Mouse (Mus musculus) monocyte, adult 59 days (primary cell): Measurements from ENCODE around the gene Gcdh. TPM values are rescaled to one million over a fixed set of nuclear protein-coding genes. Genes with fewer than 3 reads are reported as not detected.

Experiments used
- total RNA-seq, 2 experiments: library from RNA; stranded (reverse); gene quantifications; one replicate each; pipeline ENCODE4 v1.2.4; 2023

Gcdh gene
- 1 to 10 TPM; 7.1 to 9.3 TPM for total RNA-seq

DNA sequence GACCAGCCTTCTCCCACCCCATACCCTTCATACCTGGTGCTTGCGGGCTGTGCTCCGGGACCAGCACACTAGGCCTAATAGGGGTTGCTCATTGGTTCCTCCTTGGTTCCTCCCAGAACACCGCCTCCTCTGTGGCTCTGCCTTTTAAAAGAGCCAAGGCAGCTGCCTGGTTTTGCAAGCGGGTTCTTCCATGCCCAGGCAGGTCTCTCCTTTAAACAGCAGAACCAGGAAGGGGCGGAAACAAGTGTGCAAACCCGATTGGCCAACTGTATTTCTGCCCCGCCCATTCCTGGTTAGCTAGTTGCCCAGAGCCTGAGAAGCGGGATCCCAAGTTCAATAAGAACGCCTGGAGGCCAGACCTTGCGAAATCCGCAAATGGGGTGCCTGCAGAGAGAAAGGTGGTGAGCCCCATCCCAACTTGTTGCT, at the start of gene Gcdh:
Gene Gcdh (minus strand): TSS at position 213 of the 426 bp plus-strand sequence.

DNA sequence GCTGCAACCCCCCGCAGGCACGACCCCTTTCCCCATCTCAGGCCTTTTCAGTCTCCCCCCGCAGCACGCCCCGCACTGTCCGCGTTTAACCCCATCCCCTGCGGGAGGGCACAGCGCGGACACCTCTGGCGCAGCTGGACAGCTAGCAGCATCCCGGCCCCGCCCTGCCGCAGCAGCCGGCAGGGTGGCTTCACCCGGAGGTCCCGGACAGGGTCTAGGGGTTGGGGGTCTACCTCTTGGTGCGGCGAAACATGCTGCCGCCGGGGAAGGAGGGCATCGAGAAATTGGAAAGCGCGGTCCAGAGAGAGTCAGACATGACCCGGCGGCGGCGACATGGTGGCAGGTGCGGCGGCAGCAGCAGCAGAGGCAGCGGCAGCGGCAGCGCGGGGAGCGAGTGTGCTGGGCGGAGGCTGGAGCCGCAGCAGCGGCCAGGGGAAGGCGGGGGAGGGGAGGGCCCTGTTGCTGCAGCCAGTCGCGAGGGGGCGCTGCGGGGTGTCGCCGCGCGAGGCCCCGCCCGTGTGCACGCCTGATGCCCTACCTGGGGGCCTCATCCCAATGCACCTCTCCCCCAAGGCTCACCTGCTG, 43.3 kb upstream of the Gcdh start, which contains the start of gene Mast1:
Gene Mast1 (minus strand): TSS at position 398 of the 585 bp plus-strand sequence.

DNA sequence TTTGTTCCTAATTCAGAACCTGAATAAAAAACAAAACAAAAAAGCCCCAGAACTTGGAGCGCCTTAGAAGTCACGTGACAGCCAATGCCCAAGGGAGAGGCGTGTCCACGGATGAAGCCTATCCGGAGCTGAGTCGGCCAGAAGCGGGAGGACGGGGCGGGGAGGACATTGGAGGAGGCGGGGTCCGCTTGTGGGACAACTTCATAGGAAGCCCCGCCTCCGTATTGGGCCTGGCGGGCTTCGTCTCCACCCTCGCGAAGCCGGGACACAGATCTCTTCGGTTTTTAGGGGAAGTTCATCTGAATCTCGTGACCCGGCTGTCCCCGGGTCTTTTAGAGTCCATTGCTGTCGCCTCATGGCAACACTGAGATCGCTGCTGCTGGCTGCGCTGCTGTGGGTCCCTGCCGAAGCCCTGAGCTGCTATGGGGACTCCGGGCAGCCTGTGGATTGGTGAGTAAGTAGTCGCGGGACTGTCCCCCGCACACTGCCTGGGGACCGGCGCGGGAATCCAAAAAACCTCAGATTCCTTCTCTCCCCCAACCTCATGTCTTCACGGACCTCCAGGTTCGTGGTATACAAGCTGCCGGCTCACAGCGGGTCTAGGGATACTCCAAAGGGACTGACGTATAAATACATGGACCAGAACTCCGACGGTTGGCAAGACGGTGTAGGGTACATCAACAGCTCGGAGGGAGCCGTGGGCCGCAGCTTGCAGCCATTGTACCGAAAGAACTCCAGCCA, 14.9 kb upstream of the Gcdh start, which contains the start of gene Dnase2a:
Gene Dnase2a (plus strand): TSS at position 140 of the 741 bp plus-strand sequence.

DNA sequence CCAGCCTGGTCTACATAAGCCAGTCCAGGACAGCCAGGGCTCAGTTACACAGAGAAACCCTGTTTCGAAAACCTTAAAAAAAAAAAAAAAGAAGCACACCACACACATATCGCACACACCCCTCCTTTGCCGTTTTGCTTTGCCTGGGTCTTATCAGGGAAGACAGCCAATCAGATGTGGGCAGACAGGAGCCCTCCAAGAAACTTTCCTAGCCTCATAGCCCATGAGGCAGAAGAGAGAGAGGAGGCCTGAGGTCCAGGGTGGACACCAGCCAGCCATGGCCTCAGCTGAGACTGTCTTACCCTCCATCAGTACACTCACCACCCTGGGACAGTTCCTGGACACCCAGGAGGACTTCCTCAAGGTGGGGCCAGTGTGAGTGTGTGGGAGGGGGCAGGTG, 8.0 kb upstream of the Gcdh start, which contains the start of gene Klf1:
Gene Klf1 (plus strand): TSS at position 177 of the 400 bp plus-strand sequence.

DNA sequence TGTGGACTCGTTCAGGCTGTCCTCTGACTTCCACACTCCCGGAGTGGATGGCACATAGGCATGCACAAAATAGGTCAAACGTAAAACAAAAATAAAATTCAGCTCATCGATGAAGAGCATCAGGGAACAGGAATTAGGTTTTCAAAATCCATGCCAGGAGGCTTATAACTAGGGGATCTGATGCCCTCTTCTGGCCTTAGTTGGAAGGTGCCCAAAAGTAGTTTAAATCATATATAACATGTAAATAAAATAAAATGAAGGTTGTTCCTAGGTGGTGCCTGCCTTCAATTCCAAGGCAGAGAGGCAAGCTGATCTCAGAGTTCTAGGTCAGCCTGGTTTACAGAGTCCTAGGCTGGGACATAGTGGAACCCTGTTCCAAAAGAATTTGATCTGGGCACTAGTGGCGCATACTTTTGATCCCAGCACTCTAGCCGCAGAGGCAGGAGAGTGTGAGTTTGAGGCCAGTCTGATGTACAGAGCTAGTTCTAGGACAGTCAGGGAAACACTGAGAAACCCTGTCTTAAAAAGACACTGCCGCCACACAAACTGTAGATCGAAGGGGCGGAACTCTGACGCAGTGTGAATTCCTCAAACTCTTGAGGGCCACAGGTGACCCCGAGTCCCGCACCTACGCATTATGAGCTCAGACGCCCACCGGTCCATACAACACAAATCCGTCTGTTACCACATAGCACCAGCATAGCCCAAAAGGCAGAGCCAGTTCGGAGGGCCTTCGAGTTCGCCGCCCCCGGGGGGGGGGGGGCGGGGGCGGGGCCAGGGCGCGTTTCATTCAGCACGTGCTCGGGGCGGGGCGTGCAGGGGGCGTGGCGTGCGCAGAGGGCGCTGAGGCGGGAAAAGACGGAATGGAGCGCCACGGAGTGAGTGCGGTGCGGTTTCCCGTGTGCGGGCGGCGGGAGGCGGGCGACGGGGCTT, 22.1 kb downstream of the Gcdh start, which contains the start of gene Syce2:
Gene Syce2 (plus strand): TSS at position 736 of the 933 bp plus-strand sequence.

DNA sequence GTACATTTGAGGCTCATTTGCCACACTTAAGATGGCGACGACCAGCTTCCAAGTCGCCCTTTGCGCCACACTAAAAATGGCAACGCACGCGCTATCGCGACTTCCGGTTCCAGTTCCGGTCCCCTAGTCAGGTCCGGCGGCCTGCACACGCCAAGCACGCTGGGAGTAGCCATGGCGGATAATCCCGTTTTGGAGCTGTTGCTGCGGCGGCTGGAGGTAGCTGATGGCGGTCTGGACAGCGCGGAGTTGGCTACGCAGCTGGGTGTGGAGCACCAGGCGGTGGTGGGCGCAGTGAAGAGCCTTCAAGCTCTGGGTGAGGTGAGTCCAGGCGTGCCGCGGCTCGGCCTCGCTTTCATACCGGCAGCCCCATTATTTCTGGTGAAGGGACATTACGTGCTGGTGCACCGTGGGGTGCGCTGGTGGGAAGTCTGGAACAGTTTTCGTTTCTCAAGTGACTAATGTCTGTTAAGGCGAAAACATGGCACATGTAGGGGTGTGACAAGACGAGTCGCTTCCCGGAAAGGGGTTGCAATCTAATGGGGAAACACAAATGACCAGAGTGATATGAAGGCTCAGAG, 36.8 kb downstream of the Gcdh start, which contains the start of gene Farsa:
Gene Farsa (plus strand): TSS at position 126 of the 578 bp plus-strand sequence.

DNA sequence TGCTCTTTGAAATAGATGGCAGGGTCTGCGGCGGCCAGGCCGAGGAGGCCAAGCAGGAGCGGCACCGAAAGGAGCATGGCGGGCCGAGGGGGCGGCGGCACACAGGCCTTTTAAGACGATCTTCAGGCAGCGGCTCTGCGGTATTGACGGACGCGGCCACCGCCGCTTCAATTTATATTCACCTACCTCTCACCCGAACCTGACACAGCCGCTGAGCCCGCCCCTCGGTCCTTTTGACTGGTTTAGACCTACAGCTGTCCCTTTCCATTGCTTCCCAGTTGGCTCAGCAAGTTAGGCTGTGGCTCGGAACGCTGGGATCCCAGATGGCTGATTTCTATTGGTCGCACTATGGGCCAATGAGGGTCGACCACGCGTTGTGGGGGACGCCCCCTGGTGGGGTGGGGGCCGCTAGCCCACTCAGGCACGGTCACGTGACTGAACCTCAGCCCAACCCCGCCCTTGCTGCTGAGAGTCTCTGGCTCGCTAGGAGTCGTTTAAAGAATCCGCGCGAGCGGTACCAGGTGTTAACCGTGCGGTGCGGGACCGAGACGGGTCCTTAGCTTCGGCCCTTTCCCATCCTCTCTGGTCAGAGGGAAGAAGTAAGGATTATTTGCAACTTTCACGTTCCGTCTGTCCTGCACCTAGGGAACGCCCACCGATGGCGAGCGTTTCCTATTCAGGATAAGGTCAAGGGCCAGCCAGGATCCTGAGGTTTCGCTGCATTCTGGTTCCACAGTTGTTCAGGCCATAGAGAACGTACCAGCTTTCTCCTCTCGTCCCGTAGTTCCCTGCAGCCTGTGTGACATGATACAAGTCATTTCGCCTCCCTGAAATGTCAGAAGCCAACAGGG, 46.8 kb downstream of the Gcdh start, which contains the start of gene Calr:
Gene Calr (minus strand): TSS at position 213 of the 851 bp plus-strand sequence.

DNA sequence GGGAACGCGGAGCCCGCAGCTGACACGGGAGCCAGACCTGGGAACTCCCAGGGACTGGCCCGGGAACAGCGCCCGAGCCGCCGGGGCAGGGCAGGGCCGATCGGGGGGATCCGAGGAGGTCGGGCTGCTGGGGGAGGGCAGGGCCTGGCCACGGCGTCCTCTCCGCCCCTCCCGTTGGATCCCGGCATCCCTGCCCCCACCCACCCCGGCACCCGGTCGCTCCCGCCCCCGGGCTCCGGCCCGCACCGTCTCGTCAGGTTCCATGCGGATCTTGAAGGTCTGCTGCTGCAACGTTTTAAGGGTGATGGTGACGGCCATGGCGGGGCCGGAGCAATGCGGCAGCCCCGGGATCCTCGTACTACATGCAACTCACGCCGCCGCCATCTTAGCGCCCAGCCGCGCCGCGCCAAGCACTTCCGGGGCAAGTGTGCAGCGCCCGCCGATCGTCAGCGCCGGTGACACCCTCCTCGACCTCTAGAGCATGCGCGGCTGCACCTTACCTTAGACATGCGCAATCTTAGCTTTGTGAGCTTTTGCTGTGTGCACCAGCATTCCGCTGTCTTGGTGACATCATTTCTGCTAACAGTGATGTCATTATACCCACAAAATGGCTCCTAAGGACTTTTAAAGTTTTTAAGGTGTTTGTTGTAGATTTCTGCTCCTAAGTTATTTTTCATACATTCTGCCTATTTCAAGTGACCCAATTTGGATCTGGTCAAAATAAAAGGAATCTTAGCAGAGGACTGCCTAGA, 53.3 kb downstream of the Gcdh start, which contains the start of gene Rad23a:
Gene Rad23a (minus strand): TSS at position 418 of the 752 bp plus-strand sequence.

Other genes with a start within 250 kb of the Gcdh start
- gene Ier2, start 231.1 kb downstream of the Gcdh start, total RNA-seq: 100 to 1,000 TPM; 572 to 666 TPM
- gene Trmt1, start 207.6 kb downstream of the Gcdh start, total RNA-seq: 10 to 100 TPM; 60.9 to 69.0 TPM
- gene Nacc1, start 206.1 kb downstream of the Gcdh start, total RNA-seq: 10 to 100 TPM; 41.9 to 47.7 TPM
- 100 to 1,000 TPM; 186 to 189 TPM for gene Lyl1, start 192.5 kb downstream of the Gcdh start, total RNA-seq
- gene G430095P16Rik, start 170.9 kb downstream of the Gcdh start, total RNA-seq: 10 to 100 TPM; 16.5 to 21.5 TPM
- 10 to 100 TPM; 63.7 to 72.8 TPM for gene Nfix, start 93.6 kb downstream of the Gcdh start, total RNA-seq
- gene Dand5, start 71.1 kb downstream of the Gcdh start, total RNA-seq: 1 to 10 TPM; 2.0 to 3.1 TPM
- 10 to 100 TPM in 1 of 2 experiments, 1 to 10 TPM in 1; 8.9 to 10.1 TPM for gene Gadd45gip1, start 62.4 kb downstream of the Gcdh start, total RNA-seq
- 10 to 100 TPM; 52.4 to 52.7 TPM for gene Rad23a, start 53.3 kb downstream of the Gcdh start, total RNA-seq
- gene Calr, start 47.0 kb downstream of the Gcdh start, total RNA-seq: 100 to 1,000 TPM; 632 to 634 TPM
- 10 to 100 TPM; 43.6 to 47.8 TPM for gene Farsa, start 36.9 kb downstream of the Gcdh start, total RNA-seq
- gene Syce2, start 21.8 kb downstream of the Gcdh start, total RNA-seq: 1 to 10 TPM; 4.1 to 5.1 TPM
- not detected for gene Klf1, start 8.0 kb upstream of the Gcdh start, total RNA-seq
- 10 to 100 TPM; 61.0 to 66.0 TPM for gene Dnase2a, start 14.6 kb upstream of the Gcdh start, total RNA-seq
- gene Mast1, start 43.4 kb upstream of the Gcdh start, total RNA-seq: under 1 TPM; 0.29 to 0.33 TPM
- not detected for gene Rtbdn, start 53.1 kb upstream of the Gcdh start, total RNA-seq
- not detected for gene Gm49661, start 75.5 kb upstream of the Gcdh start, total RNA-seq
- gene Prdx2, start 75.7 kb upstream of the Gcdh start, total RNA-seq: 100 to 1,000 TPM; 104 to 107 TPM
- gene Rnaseh2a, start 75.8 kb upstream of the Gcdh start, total RNA-seq: 10 to 100 TPM; 28.9 to 32.3 TPM
- gene Junb, start 84.8 kb upstream of the Gcdh start, total RNA-seq: 1,000 to 10,000 TPM; 1,590 to 1,695 TPM
- 1 to 10 TPM; 2.8 to 3.2 TPM for gene Hook2, start 96.7 kb upstream of the Gcdh start, total RNA-seq
- gene Best2, start 120.6 kb upstream of the Gcdh start, total RNA-seq: not detected
- gene Asna1, start 131.4 kb upstream of the Gcdh start, total RNA-seq: 10 to 100 TPM; 65.2 to 76.3 TPM
- gene Trir, start 132.9 kb upstream of the Gcdh start, total RNA-seq: 100 to 1,000 TPM; 154 to 166 TPM
- gene Tnpo2, start 143.0 kb upstream of the Gcdh start, total RNA-seq: 10 to 100 TPM; 37.3 to 54.7 TPM
- gene Fbxw9, start 166.1 kb upstream of the Gcdh start, total RNA-seq: 1 to 10 TPM; 4.2 to 6.3 TPM
- gene Gm5741, start 174.1 kb upstream of the Gcdh start, total RNA-seq: not detected
- gene Dhps, start 177.8 kb upstream of the Gcdh start, total RNA-seq: 10 to 100 TPM; 55.7 to 74.6 TPM
- 10 to 100 TPM; 53.5 to 54.8 TPM for gene Wdr83os, start 186.8 kb upstream of the Gcdh start, total RNA-seq
- gene Wdr83, start 187.4 kb upstream of the Gcdh start, total RNA-seq: 10 to 100 TPM in 1 of 2 experiments, 1 to 10 TPM in 1; 8.9 to 14.2 TPM
- gene Man2b1, start 189.3 kb upstream of the Gcdh start, total RNA-seq: 100 to 1,000 TPM; 386 to 392 TPM
- gene Zfp791, start 229.2 kb upstream of the Gcdh start, total RNA-seq: 1 to 10 TPM in 1 of 2 experiments, under 1 TPM in 1; 0.39 to 1.0 TPM